Mouse (Mus musculus) megakaryocyte, adult 5-6 weeks (primary cell): ENCODE measurements around the gene Pramel1. TPM values are rescaled to one million over a fixed set of nuclear protein-coding genes. Genes with fewer than 3 reads are reported as not detected.

Experiments used
- total RNA-seq, 2 experiments: library from RNA; stranded (forward) in 1 of 2; stranded (reverse) in 1 of 2; fragments of 153-499, 151-499 nt in 1 of 2; fragments of 221-1000, 200-1000 nt in 1 of 2; gene quantifications; 2 replicates each; pipeline versions ENCODE4 v1.2.3 to v1.2.4; 2015 to 2017

The Pramel1 gene
- total RNA-seq, 2 experiments from 2014 or later = not detected

Other genes starting within 250 kb of the Pramel1 start
- gene Prdm2, start 181.4 kb upstream of the Pramel1 start, total RNA-seq (2015) = 24.4 and 29.6 TPM in 2 replicates
- 16.3 and 19.1 TPM in 2 replicates for gene Prdm2, start 181.4 kb upstream of the Pramel1 start, total RNA-seq (2017)
- gene Pdpn, start 94.9 kb upstream of the Pramel1 start, total RNA-seq (2015) = 0.27 and 0.84 TPM in 2 replicates
- gene Pdpn, start 94.9 kb upstream of the Pramel1 start, total RNA-seq (2017) = not detected in 2 replicates
- not detected in 2 replicates for gene Lrrc38, start 44.7 kb upstream of the Pramel1 start, total RNA-seq (2015)
- not detected in 2 replicates for gene Lrrc38, start 44.7 kb upstream of the Pramel1 start, total RNA-seq (2017)
- 11.4 and 12.6 TPM in 2 replicates for gene Pramef8, start 18.0 kb downstream of the Pramel1 start, total RNA-seq (2015)
- gene Pramef8, start 18.0 kb downstream of the Pramel1 start, total RNA-seq (2017) = 11.2 and 12.0 TPM in 2 replicates
- gene Oog4, start 55.9 kb downstream of the Pramel1 start, total RNA-seq (2015) = not detected in 2 replicates
- not detected in 2 replicates for gene Oog4, start 55.9 kb downstream of the Pramel1 start, total RNA-seq (2017)
- not detected in 2 replicates for gene Gm13043, start 116.9 kb downstream of the Pramel1 start, total RNA-seq (2015)
- gene Gm13043, start 116.9 kb downstream of the Pramel1 start, total RNA-seq (2017) = not detected in 2 replicates
- gene Gm13040, start 141.5 kb downstream of the Pramel1 start, total RNA-seq (2015) = not detected in 2 replicates
- not detected in 2 replicates for gene Gm13040, start 141.5 kb downstream of the Pramel1 start, total RNA-seq (2017)
- gene BC080695, start 157.3 kb downstream of the Pramel1 start, total RNA-seq (2015) = not detected in 2 replicates
- gene BC080695, start 157.3 kb downstream of the Pramel1 start, total RNA-seq (2017) = not detected in 2 replicates
- gene Gm13057, start 157.3 kb downstream of the Pramel1 start, total RNA-seq (2015) = not detected in 2 replicates
- gene Gm13057, start 157.3 kb downstream of the Pramel1 start, total RNA-seq (2017) = not detected in 2 replicates
- gene Gm13083, start 220.6 kb downstream of the Pramel1 start, total RNA-seq (2015) = not detected in 2 replicates
- 0.07 TPM in 1 of 2 replicates, not detected in the other for gene Gm13083, start 220.6 kb downstream of the Pramel1 start, total RNA-seq (2017)